Mouse (Mus musculus): ENCODE data around the gene Dnajc5.
A peak's percentile ranks its signal among the peaks of the same experiment; 100 is the strongest.

Dnajc5 gene

GRCm38 (mm10) chr2:181511231-181511630, 9.1 kb upstream of the Dnajc5 start:
- ATAC-seq (ENCODE audit: low TSS enrichment), result no peak

- no peak for ATAC-seq (ENCODE audit: low TSS enrichment)
Measured at GRCm38 (mm10) chr2:181519201-181519600, 1.1 kb upstream of the Dnajc5 start.

GRCm38 (mm10) chr2:181520936-181521227, 597 bp downstream of the Dnajc5 start:
- no peak for ATAC-seq (ENCODE audit: low TSS enrichment)

GRCm38 (mm10) chr2:181521491-181521890, 1.2 kb downstream of the Dnajc5 start:
- ATAC-seq (ENCODE audit: low TSS enrichment), result no peak

- ATAC-seq (ENCODE audit: low TSS enrichment), result no peak
Measured at GRCm38 (mm10) chr2:181522811-181523210, 2.5 kb downstream of the Dnajc5 start.

GRCm38 (mm10) chr2:181525526-181525925, 5.2 kb downstream of the Dnajc5 start:
- ATAC-seq (ENCODE audit: low TSS enrichment), result no peak

- no peak for ATAC-seq (ENCODE audit: low TSS enrichment)
Measured at GRCm38 (mm10) chr2:181529076-181529475, 8.8 kb downstream of the Dnajc5 start.

GRCm38 (mm10) chr2:181532589-181532988, 12.3 kb downstream of the Dnajc5 start:
- no peak for ATAC-seq (ENCODE audit: low TSS enrichment)

GRCm38 (mm10) chr2:181536410-181536809, 16.1 kb downstream of the Dnajc5 start:
- no peak for ATAC-seq (ENCODE audit: low TSS enrichment)

- ATAC-seq (ENCODE audit: low TSS enrichment), result peak; percentile 99
Measured at GRCm38 (mm10) chr2:181537444-181538047, 17.3 kb downstream of the Dnajc5 start.

GRCm38 (mm10) chr2:181541761-181542380, 21.6 kb downstream of the Dnajc5 start:
- no peak for ATAC-seq (ENCODE audit: low TSS enrichment)

GRCm38 (mm10) chr2:181546142-181546541, 25.9 kb downstream of the Dnajc5 start:
- ATAC-seq (ENCODE audit: low TSS enrichment), result no peak

GRCm38 (mm10) chr2:181548227-181548626, 27.9 kb downstream of the Dnajc5 start:
- no peak for ATAC-seq (ENCODE audit: low TSS enrichment)

GRCm38 (mm10) chr2:181548682-181549081, 28.4 kb downstream of the Dnajc5 start:
- no peak for ATAC-seq (ENCODE audit: low TSS enrichment)

GRCm38 (mm10) chr2:181550233-181550632, 29.9 kb downstream of the Dnajc5 start:
- ATAC-seq (ENCODE audit: low TSS enrichment), result no peak

GRCm38 (mm10) chr2:181553772-181554171, 33.5 kb downstream of the Dnajc5 start:
- no peak for ATAC-seq (ENCODE audit: low TSS enrichment)

- no peak for ATAC-seq (ENCODE audit: low TSS enrichment)
Measured at GRCm38 (mm10) chr2:181567338-181567737, 47.1 kb downstream of the Dnajc5 start.

GRCm38 (mm10) chr2:181568272-181569008, 48.2 kb downstream of the Dnajc5 start:
- no peak for ATAC-seq (ENCODE audit: low TSS enrichment)

- no peak for ATAC-seq (ENCODE audit: low TSS enrichment)
Measured at GRCm38 (mm10) chr2:181569856-181570255, 49.6 kb downstream of the Dnajc5 start.

- ATAC-seq (ENCODE audit: low TSS enrichment), result no peak
Measured at GRCm38 (mm10) chr2:181570375-181570774, 50.1 kb downstream of the Dnajc5 start.

- peak; percentile 60 for ATAC-seq (ENCODE audit: low TSS enrichment)
Measured at GRCm38 (mm10) chr2:181570921-181571595, 50.8 kb downstream of the Dnajc5 start.

GRCm38 (mm10) chr2:181571941-181572670, 51.8 kb downstream of the Dnajc5 start:
- ATAC-seq (ENCODE audit: low TSS enrichment), result no peak
